ENCODE assay signal across 8 mouse cellular contexts in the genomic region with DNA sequence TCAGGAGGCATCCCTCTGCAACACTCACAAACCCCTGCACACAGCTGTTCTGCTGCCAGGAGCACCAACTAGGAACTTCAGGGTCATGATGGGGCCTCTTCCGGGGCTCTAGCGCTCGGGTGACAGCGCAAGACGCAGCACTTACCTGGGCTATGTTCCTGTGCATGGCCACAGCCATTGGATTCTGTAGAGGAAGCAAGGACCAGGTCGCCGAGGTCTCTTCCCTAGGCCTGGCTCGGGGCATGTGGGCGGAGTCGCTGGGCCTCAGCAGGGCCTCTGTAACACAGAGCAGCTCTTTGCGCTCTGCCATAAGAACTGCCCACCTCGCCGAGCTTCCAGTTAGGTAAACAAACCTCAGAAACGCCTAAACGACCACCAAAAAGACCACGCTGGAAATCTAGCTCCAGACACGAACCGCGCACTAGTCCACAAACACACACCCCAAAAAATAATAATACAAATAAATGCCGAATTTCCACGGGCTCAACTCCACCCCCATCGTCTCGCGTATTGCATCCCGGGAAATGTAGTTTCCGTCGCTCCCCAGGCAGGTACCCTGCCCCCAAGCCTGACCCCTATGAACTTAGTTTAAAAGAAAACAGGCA. TPM values are rescaled to one million over a fixed set of nuclear protein-coding genes. Genes with fewer than 3 reads are reported as not detected.
DNase-seq lines count a peak whose midpoint lies in the region; ATAC-seq and TF ChIP-seq lines count a peak whose summit lies in the region.

A gene (minus strand): TSS at position 507 of the 605 bp plus-strand sequence.

- no peaks in the 10 kb centered on the region for H3K79me2 ChIP-seq in macrophage (ENCODE audit: inconsistent target)

- TF ChIP-seq CTCF in left cerebral cortex, adult 2 months (IDR thresholded peaks at IDR 0.05) = no peak

- H3K27ac ChIP-seq in left cerebral cortex, adult 2 months = peak within 1 kb of the TSS; percentile 77
- no peak within 1 kb of the TSS for H3K27ac ChIP-seq in macrophage

- WGBS in macrophage (ENCODE audit: missing documents) = 3% methylated on average over 27 of the region's 27 CpGs

- intact Hi-C loops in left cerebral cortex, adult 2 months (cut with DNase I) = loop anchor here (2.0 to 10.0 kb wide), 4 partner anchors 56 to 460 kb away; a partner anchor contains a TSS

- peak within 1 kb of the TSS; percentile 71 for H3K4me3 ChIP-seq in left cerebral cortex, adult 2 months
- peak within 1 kb of the TSS; percentile 32 for H3K4me3 ChIP-seq in macrophage (ENCODE audit: inconsistent target)

- DNase-seq in adipocyte (ENCODE audit: low spot score) = peak; percentile 62
- peak; percentile 59 for DNase-seq in gastrocnemius, postnatal 10 days
- DNase-seq in hindlimb bud, embryonic 11.5 days (ENCODE audit: extremely low spot score, low read depth, low spot score) = peak; percentile 22
- peak; percentile 44 to 57 for DNase-seq in left cerebral cortex, adult 2 months (ENCODE audit: extremely low spot score in 1 of 2, low spot score in 2 of 2)
- peak; percentile 62 to 75 for DNase-seq in right cerebral cortex, adult 2 months (ENCODE audit: low spot score in 2 of 2)
- DNase-seq in urinary bladder, postnatal 36 days (ENCODE audit: low spot score in 2 of 2) = peak; percentile 47 to 52

- ATAC-seq in common myeloid progenitor, adult 5-6 weeks (replicated peaks; ENCODE audit: low read depth, poor library complexity, severe bottlenecking) = peak; percentile 99

- no peaks in the 10 kb centered on the region for H3K36me3 ChIP-seq in macrophage (ENCODE audit: inconsistent target)

RNA-seq across cellular contexts. Expression of the gene that starts here (rescaled TPM):
- total RNA-seq in common myeloid progenitor, adult 5-6 weeks (2017) = 2.5 and 5.3 TPM in 2 replicates
- total RNA-seq in gastrocnemius, postnatal 10 days (2021) = 1 to 10 TPM; 2.3 to 2.5 TPM
- total RNA-seq in left cerebral cortex, adult 2 months (2021) = 1 to 10 TPM; 8.6 to 8.7 TPM
- total RNA-seq in macrophage (2018; cell fraction: chromatin; rRNA removed) = 1 to 10 TPM in 17 of 26 experiments, under 1 TPM in 7, not detected in 2; 0.43 to 4.8 (median 1.7) TPM
- 1 to 10 TPM in 11 of 26 experiments, under 1 TPM in 15; 0.23 to 1.6 (median 0.96) TPM for total RNA-seq in macrophage (2018; cell fraction: cytosol; rRNA removed)
- total RNA-seq in macrophage (2018; cell fraction: nucleus; rRNA removed) = 1 to 10 TPM in 12 of 26 experiments, under 1 TPM in 13, not detected in 1; 0.20 to 6.3 (median 0.75) TPM
- polyA plus RNA-seq in macrophage (2018) = 0.42 to 0.87 TPM (median 0.72 TPM) in 3 replicates
